Mouse (Mus musculus) intestine, embryonic 14.5 days (tissue): ENCODE data around the gene Bmp6. TPM values are rescaled to one million over a fixed set of nuclear protein-coding genes. Genes with fewer than 3 reads are reported as not detected.

ENCODE experiments used
- ATAC-seq: fragments of 200-750 bp; cut with Nextera tagmentation; replicated peaks from 2 replicates; pipeline ENCODE4 v1.8.0; 2017; ENCODE audit warnings: low read depth, moderate number of reproducible peaks, moderate TSS enrichment, moderate library complexity; ENCODE audit not compliant: low FRiP score, low TSS enrichment
- DNase-seq: peaks from one replicate; pipeline ENCODE4 v3.0.0-alpha.2; 2018; ENCODE audit warnings: low spot score
- H3K27ac ChIP-seq: fragments of 300-500 bp; sonication (generic); 2 replicates; pipeline ENCODE4 v1.5.1; 2014; ENCODE audit warnings: low read depth, mild to moderate bottlenecking, control low read depth
- H3K27me3 ChIP-seq: fragments of 300-500 bp; sonication (generic); replicated peaks from 2 replicates; pipeline ENCODE4 v1.6.1; 2014; ENCODE audit warnings: low read length, control low read depth; ENCODE audit not compliant: control insufficient read depth, insufficient read depth
- H3K36me3 ChIP-seq: fragments of 300-500 bp; sonication (generic); 2 replicates; pipeline ENCODE4 v1.6.1; 2014; ENCODE audit warnings: low read length, control low read depth; ENCODE audit not compliant: control insufficient read depth, insufficient read depth
- H3K4me1 ChIP-seq: fragments of 300-500 bp; sonication (generic); replicated peaks from 2 replicates; pipeline ENCODE4 v1.6.1; 2014; ENCODE audit warnings: low read length, control low read depth, mixed read lengths; ENCODE audit not compliant: control insufficient read depth, insufficient read depth
- H3K4me2 ChIP-seq: fragments of 300-500 bp; sonication (generic); 2 replicates; pipeline ENCODE4 v1.6.1; 2014; ENCODE audit warnings: low read length
- H3K4me3 ChIP-seq: fragments of 300-500 bp; sonication (generic); 2 replicates; pipeline ENCODE4 v1.5.1; 2014; ENCODE audit warnings: low read depth, low read length, control low read depth, mixed read lengths
- H3K9ac ChIP-seq: fragments of 300-500 bp; sonication (generic); 2 replicates; pipeline ENCODE4 v1.6.1; 2014; ENCODE audit warnings: mild to moderate bottlenecking, low read length
- H3K9me3 ChIP-seq: fragments of 300-500 bp; sonication (generic); 2 replicates; pipeline ENCODE4 v1.6.1; 2016; ENCODE audit warnings: low read length, control low read depth; ENCODE audit not compliant: control insufficient read depth
- WGBS: fragments of 180-500 bp; shearing (Covaris S2); extraction: QIAGEN DNeasy Blood & Tissue Kit; methylation state at CpG from one replicate; pipeline ENCODE4 v1.1.7; 2014; 5-methylcytosine and 5-hydroxymethylcytosine counted together
- polyA plus RNA-seq: library from polyadenylated mRNA; unstranded; fragments of >200 nt; fragmentation: Nextera tagmentation; extraction: Ambion mirVana; gene quantifications from 2 replicates; pipeline ENCODE4 v1.2.1, GENCODE M21; 2014

The Bmp6 gene
- polyA plus RNA-seq, 1 experiment from 2014 or later = 1.9 TPM

DNA sequence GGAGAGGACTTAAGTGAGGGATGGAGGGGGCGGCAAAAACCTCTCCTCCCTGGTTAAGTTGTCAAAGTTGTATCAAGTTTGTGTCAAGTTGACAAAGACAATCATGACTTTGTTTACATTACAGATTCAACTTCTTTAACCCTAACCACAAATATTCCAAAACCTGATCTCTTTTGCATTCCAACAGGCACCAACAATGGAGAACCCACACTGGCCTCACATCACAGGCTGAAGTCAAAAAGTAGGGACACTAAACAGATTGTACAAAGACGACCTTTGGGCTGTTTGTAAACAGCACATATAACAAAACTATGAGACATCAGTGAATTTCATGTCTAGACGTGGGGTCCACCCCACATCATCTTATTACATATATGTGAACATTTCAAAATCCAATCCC, 170.9 kb downstream of the Bmp6 start:
- Histone ChIP-seq H3K9me3 (no peaks in the 10 kb centered on the region), H3K36me3 (peaks cover 93% of the 10 kb centered on the region), H3K4me1 (no peaks in the 10 kb centered on the region), H3K4me3 (no peak overlapping the region), H3K4me2 (no peak overlapping the region), H3K9ac (no peak overlapping the region), H3K27ac (no peak overlapping the region), H3K27me3 (no peaks in the 10 kb centered on the region)
- no peak for DNase-seq
- ATAC-seq = no peak
- WGBS = 68% methylated on average over 3 of the region's 3 CpGs

DNA sequence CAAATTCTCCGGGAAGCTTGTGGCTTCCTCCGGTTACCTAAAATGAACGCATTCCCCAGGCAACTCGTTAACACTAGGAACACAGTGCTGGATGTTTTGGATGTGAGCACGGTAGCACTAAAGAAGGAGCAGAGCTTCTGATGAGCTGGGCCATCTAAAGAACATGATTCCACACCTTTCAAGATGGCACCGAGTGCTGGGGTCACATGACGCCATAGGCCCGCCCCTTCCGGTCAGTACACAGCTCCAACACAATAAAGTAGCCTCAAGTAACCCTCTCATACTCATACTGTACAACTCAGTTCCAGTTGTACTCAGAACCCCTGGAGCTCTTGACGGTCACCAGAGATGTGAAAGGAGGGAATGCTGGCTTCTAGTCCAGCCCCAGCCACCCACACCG, 171.7 kb downstream of the Bmp6 start:
- no peak for DNase-seq
- Histone ChIP-seq H3K4me2 (no peak overlapping the region), H3K4me3 (no peak overlapping the region), H3K4me1 (no peaks in the 10 kb centered on the region), H3K9ac (no peak overlapping the region), H3K36me3 (peaks cover 95% of the 10 kb centered on the region), H3K27me3 (no peaks in the 10 kb centered on the region), H3K27ac (no peak overlapping the region), H3K9me3 (no peaks in the 10 kb centered on the region)
- 88% methylated on average over 11 of the region's 11 CpGs for WGBS
- no peak for ATAC-seq

DNA sequence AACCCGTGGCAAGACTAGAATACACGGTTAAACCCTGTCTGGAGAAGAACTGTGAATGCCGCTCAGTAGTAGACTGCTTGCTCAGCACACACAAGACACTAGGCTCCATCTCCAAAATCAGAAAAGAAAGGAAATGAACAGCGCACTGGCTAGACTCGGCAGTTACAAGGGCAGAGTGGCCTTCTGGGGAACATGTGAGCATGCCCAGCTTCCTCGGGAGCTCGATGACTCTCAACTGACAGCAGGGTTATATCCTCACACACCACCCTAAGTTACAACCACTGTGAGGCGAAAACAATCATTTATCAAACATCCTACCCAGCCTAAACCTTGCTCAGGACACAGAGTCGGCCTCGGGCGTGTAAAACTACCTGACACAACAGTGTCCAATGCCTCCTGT, 175.4 kb downstream of the Bmp6 start:
- H3K4me3 ChIP-seq = no peak overlapping the region
- WGBS = 93% methylated on average over 11 of the region's 11 CpGs
- peaks cover 5% of the 10 kb centered on the region; the same call in 1 of the 2 replicates for H3K4me1 ChIP-seq
- H3K36me3 ChIP-seq = peaks cover 78% of the 10 kb centered on the region
- H3K27ac ChIP-seq = no peak overlapping the region
- H3K27me3 ChIP-seq = no peaks in the 10 kb centered on the region
- no peak for ATAC-seq
- H3K9me3 ChIP-seq = no peaks in the 10 kb centered on the region
- no peak overlapping the region for H3K9ac ChIP-seq
- no peak overlapping the region for H3K4me2 ChIP-seq
- no peak for DNase-seq

DNA sequence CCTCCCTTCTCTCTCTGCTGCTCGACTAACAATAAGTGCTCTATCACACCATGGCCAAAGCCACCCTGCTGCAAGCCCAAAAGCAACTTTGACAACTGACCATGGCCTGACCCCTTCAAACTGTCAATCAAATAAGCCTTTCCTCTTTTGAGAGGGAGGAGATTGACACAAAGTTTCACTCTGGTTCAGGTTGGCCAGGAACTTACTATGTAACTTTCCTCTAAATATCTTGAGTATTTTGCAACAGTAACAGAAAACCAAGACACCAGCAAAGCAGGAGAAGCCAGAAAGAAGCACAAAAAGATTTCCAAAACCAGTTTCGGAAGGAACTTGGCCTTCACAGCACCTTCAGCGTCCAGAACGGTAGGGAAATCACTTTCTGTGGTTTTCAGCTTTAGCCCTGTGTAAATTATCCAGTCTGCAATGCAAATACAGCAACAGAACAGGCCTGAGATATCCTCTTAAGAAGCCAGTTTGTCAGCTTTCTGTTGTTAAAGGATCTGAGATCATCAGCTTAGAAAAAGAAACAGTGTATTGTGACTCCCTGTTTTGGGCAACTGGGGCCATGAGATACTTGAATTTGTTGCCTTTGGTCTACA, 177.2 kb downstream of the Bmp6 start:
- peaks cover 62% of the 10 kb centered on the region for H3K36me3 ChIP-seq
- no peaks in the 10 kb centered on the region for H3K9me3 ChIP-seq
- WGBS = 78% methylated on average over 4 of the region's 4 CpGs
- no peaks in the 10 kb centered on the region for H3K27me3 ChIP-seq
- no peak overlapping the region for H3K4me3 ChIP-seq
- H3K27ac ChIP-seq = no peak overlapping the region
- DNase-seq = no peak
- no peak overlapping the region for H3K4me2 ChIP-seq
- no peak overlapping the region for H3K9ac ChIP-seq
- H3K4me1 ChIP-seq = peaks cover 20% of the 10 kb centered on the region
- no peak for ATAC-seq

DNA sequence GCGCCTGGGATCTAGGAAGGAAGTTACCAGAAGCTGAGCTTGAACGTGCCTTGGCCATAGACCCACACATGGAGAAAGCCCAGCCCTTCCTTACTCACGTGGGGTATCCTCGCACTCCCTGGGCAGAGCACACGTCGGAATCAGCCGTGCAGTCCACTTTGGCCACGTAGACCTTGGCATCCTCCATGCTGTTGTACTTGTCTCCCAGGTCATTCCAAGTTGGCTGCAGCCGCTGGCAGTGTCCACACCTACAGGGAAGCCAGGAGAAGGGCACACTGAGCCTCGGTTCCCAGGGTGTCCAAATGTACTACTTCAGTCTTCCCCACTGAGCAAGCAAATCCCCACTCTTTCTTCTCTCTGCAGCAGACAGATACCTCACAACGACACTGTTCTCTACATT, 178.3 kb downstream of the Bmp6 start:
- H3K27ac ChIP-seq = no peak overlapping the region
- 94% methylated on average over 11 of the region's 11 CpGs for WGBS
- no peak for ATAC-seq
- peaks cover 51% of the 10 kb centered on the region for H3K36me3 ChIP-seq
- peaks cover 21% of the 10 kb centered on the region for H3K4me1 ChIP-seq
- H3K4me2 ChIP-seq = no peak overlapping the region
- H3K4me3 ChIP-seq = no peak overlapping the region
- H3K9me3 ChIP-seq = no peaks in the 10 kb centered on the region
- H3K27me3 ChIP-seq = no peaks in the 10 kb centered on the region
- no peak overlapping the region for H3K9ac ChIP-seq
- DNase-seq = no peak

DNA sequence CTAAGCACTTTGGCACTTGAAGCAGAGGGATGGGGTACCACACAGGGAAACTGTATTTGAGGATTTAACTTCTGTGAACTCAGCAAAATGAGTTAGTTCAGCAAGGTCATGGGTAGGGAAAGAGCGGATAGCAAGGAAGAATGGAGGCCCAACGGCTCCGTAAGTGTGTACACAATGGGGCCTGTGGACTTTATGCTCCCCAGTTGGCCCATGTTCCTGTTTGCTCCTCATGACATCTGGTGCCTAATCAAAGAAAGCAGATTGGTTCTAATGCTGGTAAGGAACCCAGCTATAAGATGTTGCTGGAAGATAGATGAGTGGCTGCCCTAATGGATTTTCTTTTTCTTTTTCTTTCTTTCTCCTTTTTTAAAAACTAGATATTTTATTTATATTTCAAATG, 180.4 kb downstream of the Bmp6 start:
- ATAC-seq (no peak), DNase-seq (no peak)
- Histone ChIP-seq H3K4me1 (peaks cover 25% of the 10 kb centered on the region), H3K9me3 (no peaks in the 10 kb centered on the region), H3K27me3 (no peaks in the 10 kb centered on the region), H3K9ac (no peak overlapping the region), H3K36me3 (peaks cover 31% of the 10 kb centered on the region), H3K27ac (no peak overlapping the region), H3K4me2 (no peak overlapping the region), H3K4me3 (no peak overlapping the region)
- whole genome bisulfite sequencing = 78% methylated on average over 3 of the region's 3 CpGs

DNA sequence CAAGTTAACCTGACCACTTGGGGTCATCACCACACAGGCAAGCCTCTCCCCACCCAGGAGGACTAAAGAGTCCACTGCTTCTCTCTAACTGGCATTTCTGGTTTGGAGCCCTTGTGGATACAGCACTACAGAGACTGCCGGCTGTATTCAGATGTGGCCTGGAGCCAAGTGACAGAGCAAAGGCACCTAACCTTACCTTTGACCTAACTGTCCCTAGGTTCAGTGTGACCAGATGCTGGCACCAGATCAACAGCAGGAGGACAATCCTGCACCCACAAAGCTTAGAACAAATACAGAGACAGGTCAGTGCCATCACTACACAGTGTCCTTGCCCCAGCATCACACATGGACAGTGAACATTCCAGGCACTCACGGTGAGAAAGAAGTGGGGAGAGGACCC, 181.2 kb downstream of the Bmp6 start:
- H3K4me3 ChIP-seq = no peak overlapping the region
- no peak for DNase-seq
- H3K4me1 ChIP-seq = peaks cover 25% of the 10 kb centered on the region
- no peak overlapping the region for H3K9ac ChIP-seq
- peaks cover 23% of the 10 kb centered on the region for H3K36me3 ChIP-seq
- H3K27ac ChIP-seq = no peak overlapping the region
- no peaks in the 10 kb centered on the region for H3K9me3 ChIP-seq
- no peak for ATAC-seq
- H3K4me2 ChIP-seq = peak overlapping the region; percentile 80
- no peaks in the 10 kb centered on the region for H3K27me3 ChIP-seq
- 78% methylated on average over 2 of the region's 2 CpGs for WGBS

DNA sequence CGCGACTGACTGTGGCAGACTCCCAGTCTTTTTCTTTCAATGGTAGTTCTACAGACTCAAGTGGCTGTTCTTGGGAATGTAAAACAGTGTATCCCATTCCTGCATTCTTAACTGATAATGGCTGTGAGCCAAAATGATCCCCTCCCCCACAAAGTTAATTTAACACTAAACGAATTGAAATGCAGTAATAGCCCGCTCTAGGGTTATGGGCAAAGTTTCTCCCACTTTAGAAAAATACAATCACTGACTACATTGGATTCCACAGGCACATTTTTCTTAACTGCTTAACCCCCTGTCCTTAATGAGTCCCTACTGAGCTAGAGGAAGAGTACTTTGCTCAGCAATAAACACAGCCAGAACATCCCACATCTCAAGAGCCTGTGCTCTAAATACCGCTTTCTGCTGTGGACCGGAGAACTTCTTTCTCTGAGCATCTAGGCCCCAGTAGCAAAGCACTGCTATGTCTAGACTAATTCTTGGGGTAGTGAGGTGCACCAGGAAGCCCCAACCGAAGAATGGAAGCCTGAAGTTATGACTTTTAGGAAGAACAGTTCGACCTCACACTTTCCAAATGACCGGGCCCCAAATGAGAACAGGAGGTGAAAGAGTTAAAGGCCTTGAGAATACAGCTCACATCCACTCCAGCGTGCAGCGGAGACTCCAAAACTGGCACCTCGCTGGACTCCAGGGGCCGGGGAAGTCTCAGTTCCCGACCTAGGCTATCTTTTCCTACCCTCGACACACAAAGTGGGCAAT, 182.3 kb downstream of the Bmp6 start:
- 6% methylated on average over 15 of the region's 15 CpGs for WGBS
- ATAC-seq = peak; percentile 14; the same call in 1 of the 2 replicates

More for the DNA sequence above, 182.3 kb downstream of the Bmp6 start:
- Histone ChIP-seq H3K4me1 (peaks cover 25% of the 10 kb centered on the region), H3K9me3 (no peaks in the 10 kb centered on the region), H3K36me3 (peaks cover 12% of the 10 kb centered on the region), H3K27ac (peak overlapping the region; percentile 95), H3K9ac (peak overlapping the region; percentile 90), H3K4me3 (peak overlapping the region; percentile 88), H3K4me2 (peak overlapping the region; percentile 80), H3K27me3 (no peaks in the 10 kb centered on the region)
- DNase-seq = peak; percentile 54
